Mouse (Mus musculus): Measurements from ENCODE around the gene Eef1g. TPM values are rescaled to one million over a fixed set of nuclear protein-coding genes. Genes with fewer than 3 reads are reported as not detected.
"Not testable (repeated sequence)": the region's sequence is repeated elsewhere in the genome, so short reads cannot be mapped to it uniquely, and the experiment has no call there.

The Eef1g gene
- polyA plus RNA-seq, 1 experiment from 2014 or later = 295 TPM

DNA sequence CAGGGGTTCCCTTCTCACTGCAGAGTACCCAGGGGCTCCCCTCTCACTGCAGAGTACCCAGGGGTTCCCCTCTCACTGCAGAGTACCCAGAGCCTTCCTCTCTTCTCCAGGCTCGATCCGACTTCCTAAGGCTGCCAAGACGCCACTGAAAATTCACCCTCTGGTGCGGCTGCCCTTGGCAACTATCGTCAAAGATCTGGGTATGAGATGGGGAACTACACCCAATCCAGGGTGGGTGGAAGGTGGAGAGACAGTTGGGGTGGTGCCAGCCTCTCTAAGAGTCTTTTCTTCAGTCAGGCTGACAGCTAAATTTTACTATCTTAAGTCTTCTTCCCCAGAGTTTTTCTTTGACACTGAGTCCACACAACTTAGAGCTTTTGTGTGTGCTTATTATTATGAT is 16.7 kb upstream of the Eef1g start:
- Histone ChIP-seq H3K36me3 (replicated peaks) (peaks cover 53% of the 10 kb centered on the region), H3K27ac (no peak overlapping the region), H3K4me3 (no peak overlapping the region), H3K4me2 (no peak overlapping the region), H3K27me3 (replicated peaks) (no peaks in the 10 kb centered on the region), H3K9me3 (no peaks in the 10 kb centered on the region), H3K4me1 (peaks cover 27% of the 10 kb centered on the region), H3K9ac (no peak overlapping the region)
- WGBS = 92% methylated on average over 5 of the region's 5 CpGs
- ATAC-seq (replicated peaks) = no peak

- WGBS = 74% methylated on average over 9 of the region's 9 CpGs
- Histone ChIP-seq H3K9ac (no peak overlapping the region), H3K4me1 (peaks cover 31% of the 10 kb centered on the region), H3K27me3 (replicated peaks) (no peaks in the 10 kb centered on the region), H3K4me2 (no peak overlapping the region), H3K4me3 (no peak overlapping the region), H3K27ac (peak overlapping the region; percentile 89), H3K36me3 (replicated peaks) (peaks cover 35% of the 10 kb centered on the region), H3K9me3 (no peaks in the 10 kb centered on the region)
- no peak for ATAC-seq (replicated peaks)
These were observed 14.6 kb upstream of the Eef1g start for GRCm38 (mm10) chr19:8952241-8952640.

- Histone ChIP-seq H3K27me3 (replicated peaks) (no peaks in the 10 kb centered on the region), H3K27ac (peak within 1 kb of the TSS; percentile 89), H3K9me3 (no peaks in the 10 kb centered on the region), H3K4me1 (peaks cover 31% of the 10 kb centered on the region), H3K36me3 (replicated peaks) (peaks cover 30% of the 10 kb centered on the region), H3K9ac (peak within 1 kb of the TSS; percentile 54), H3K4me2 (peak within 1 kb of the TSS; percentile 89), H3K4me3 (peak within 1 kb of the TSS; percentile 79)
- WGBS = 2% methylated on average over 46 of the region's 46 CpGs
- peak; percentile 95 for ATAC-seq (replicated peaks)
These were observed 13.5 kb upstream of the Eef1g start, which contains the start of gene Tut1 for GRCm38 (mm10) chr19:8953135-8954039. Tut1 (plus strand) TSS chr19:8953847.

DNA sequence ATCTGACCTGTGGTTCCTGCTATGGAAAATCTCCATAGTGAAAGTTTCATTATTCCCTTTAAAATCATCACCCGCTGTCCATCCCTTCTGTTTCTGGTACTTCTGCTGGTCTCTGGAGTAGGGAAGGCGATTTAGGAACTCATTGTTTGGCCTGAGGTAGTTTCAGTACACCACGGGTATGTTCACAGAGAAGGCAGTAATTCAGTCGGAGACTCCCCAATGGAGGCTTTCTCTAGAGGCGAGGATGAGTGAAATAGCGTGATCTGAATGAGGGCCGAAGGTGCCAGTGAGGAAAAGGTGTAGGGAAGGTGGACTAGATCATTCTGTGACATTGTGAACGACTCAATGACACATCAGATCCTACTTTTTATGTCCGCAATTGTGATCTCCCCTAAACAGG is 12.7 kb upstream of the Eef1g start:
- Histone ChIP-seq H3K36me3 (replicated peaks) (peaks cover 27% of the 10 kb centered on the region), H3K27me3 (replicated peaks) (no peaks in the 10 kb centered on the region), H3K4me2 (peak overlapping the region; percentile 89), H3K4me3 (peak overlapping the region; percentile 79), H3K9ac (peak overlapping the region; percentile 54), H3K4me1 (peaks cover 31% of the 10 kb centered on the region), H3K27ac (peak overlapping the region; percentile 89), H3K9me3 (no peaks in the 10 kb centered on the region)
- WGBS = 10% methylated on average over 9 of the region's 9 CpGs
- 0 out of 2 replicates have a peak, but pooled peaks have one; percentile 0 for ATAC-seq (replicated peaks)

DNA sequence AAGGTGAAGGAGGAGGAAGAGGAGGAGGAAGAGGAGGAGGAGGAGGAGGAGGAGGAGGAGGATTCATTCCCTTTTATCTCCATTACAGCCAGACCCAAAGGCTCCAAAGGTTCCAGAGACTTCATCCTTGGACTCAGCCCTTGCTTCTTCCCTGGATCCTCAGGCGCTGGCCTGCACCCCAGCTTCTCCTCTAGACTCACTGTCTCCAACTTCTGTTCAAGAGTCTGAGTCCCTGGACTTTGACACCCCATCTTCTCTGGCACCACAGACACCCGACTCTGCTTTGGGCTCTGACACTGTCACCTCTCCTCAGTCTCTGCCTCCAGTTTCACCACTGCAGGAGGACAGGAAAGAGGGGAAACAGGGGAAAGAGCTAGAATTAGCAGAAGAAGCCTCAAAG is 4.6 kb upstream of the Eef1g start:
- WGBS = 97% methylated on average over 2 of the region's 2 CpGs
- Histone ChIP-seq H3K36me3 (replicated peaks) (peaks cover 55% of the 10 kb centered on the region), H3K9ac (no peak overlapping the region)

DNA sequence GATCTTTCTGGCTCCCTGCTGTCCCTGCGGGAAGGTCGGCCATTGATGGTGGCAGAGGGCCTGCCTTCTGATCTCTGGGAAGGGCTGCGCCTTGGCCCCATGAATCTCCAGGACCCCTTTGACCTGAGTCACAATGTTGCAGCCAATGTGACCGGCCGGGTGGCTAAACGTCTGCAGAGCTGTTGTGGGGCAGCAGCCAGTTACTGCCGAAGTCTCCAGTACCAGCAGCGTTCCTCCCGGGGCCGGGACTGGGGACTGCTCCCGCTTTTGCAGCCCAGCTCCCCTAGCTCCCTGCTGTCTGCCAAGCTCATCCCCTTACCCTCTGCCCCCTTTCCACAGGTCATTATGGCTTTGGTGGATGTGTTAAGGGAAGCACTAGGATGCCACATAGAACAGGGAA is 1.8 kb upstream of the Eef1g start:
- no peak for ATAC-seq (replicated peaks)
- 82% methylated on average over 11 of the region's 11 CpGs for WGBS
- no peak overlapping the region for H3K9ac ChIP-seq
- H3K4me3 ChIP-seq = no peak overlapping the region
- H3K4me1 ChIP-seq = peaks cover 26% of the 10 kb centered on the region
- H3K36me3 ChIP-seq (replicated peaks) = peaks cover 43% of the 10 kb centered on the region
- no peak overlapping the region for H3K27ac ChIP-seq
- no peaks in the 10 kb centered on the region for H3K27me3 ChIP-seq (replicated peaks)
- no peaks in the 10 kb centered on the region for H3K9me3 ChIP-seq
- no peak overlapping the region for H3K4me2 ChIP-seq

More for the DNA sequence above, 4.6 kb upstream of the Eef1g start:
- no peak for ATAC-seq (replicated peaks)
- no peak overlapping the region for H3K4me3 ChIP-seq
- H3K27me3 ChIP-seq (replicated peaks) = no peaks in the 10 kb centered on the region
- peaks cover 10% of the 10 kb centered on the region for H3K4me1 ChIP-seq
- no peaks in the 10 kb centered on the region for H3K9me3 ChIP-seq
- no peak overlapping the region for H3K27ac ChIP-seq
- no peak overlapping the region for H3K4me2 ChIP-seq

DNA sequence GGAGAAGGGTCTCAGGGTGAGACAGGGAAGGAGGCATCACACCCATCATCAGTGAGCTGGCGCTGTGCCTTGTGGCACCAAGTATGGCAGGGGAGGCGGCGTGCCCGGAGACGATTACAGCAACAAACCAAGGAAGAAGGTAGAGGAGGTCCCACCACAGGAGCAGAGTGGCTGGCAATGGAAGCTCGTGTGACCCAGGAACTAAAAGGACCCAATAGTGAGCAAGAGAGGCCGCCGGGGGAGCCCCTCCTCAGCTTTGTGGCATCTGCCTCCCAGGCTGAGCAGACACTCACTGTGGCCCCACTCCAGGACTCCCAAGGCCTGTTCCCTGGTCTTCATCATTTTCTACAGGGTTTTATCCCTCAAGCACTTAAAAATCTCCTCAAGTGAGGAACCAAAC is 1.1 kb upstream of the Eef1g start:
- Histone ChIP-seq H3K9ac (no peak overlapping the region), H3K27me3 (replicated peaks) (no peaks in the 10 kb centered on the region), H3K4me1 (peaks cover 26% of the 10 kb centered on the region), H3K4me2 (peak overlapping the region; percentile 53), H3K9me3 (no peaks in the 10 kb centered on the region), H3K27ac (peak overlapping the region; percentile 77; the same call in 1 of the 2 replicates), H3K4me3 (peak overlapping the region; percentile 60), H3K36me3 (replicated peaks) (peaks cover 50% of the 10 kb centered on the region)
- ATAC-seq (replicated peaks) = no peak
- WGBS = 78% methylated on average over 8 of the region's 8 CpGs

DNA sequence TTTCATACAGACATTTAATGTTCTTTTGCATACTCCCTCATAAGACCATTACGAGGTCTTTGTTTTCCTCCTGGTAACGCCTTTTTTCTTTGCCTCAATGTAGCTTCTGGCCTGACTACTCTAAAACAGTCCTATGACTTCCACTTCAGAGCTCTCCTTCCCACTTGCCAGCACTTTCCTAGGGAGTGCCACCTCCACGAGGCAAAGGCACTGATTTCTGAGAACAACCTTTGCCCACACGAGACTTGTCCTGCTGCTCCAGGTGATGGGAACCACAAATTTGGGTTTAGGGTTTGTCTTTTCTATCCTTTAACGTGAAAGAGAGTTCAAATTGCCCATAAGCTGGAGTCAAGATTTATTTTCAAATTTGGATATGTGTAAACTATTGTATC is 647 bp upstream of the Eef1g start:
- WGBS = 46% methylated on average over 5 of the region's 5 CpGs
- H3K4me2 ChIP-seq = peak overlapping the region; percentile 53
- H3K9ac ChIP-seq = peak overlapping the region; percentile 28
- peaks cover 54% of the 10 kb centered on the region for H3K36me3 ChIP-seq (replicated peaks)
- H3K27me3 ChIP-seq (replicated peaks) = no peaks in the 10 kb centered on the region
- peaks cover 26% of the 10 kb centered on the region for H3K4me1 ChIP-seq
- no peak for ATAC-seq (replicated peaks)
- H3K4me3 ChIP-seq = peak overlapping the region; percentile 60
- H3K27ac ChIP-seq = peak overlapping the region; percentile 77
- H3K9me3 ChIP-seq = no peaks in the 10 kb centered on the region

- H3K36me3 ChIP-seq (replicated peaks) = peaks cover 62% of the 10 kb centered on the region
- peak; percentile 24 for ATAC-seq (replicated peaks)
These were observed 517 bp downstream of the Eef1g start for GRCm38 (mm10) chr19:8967373-8967743.

DNA sequence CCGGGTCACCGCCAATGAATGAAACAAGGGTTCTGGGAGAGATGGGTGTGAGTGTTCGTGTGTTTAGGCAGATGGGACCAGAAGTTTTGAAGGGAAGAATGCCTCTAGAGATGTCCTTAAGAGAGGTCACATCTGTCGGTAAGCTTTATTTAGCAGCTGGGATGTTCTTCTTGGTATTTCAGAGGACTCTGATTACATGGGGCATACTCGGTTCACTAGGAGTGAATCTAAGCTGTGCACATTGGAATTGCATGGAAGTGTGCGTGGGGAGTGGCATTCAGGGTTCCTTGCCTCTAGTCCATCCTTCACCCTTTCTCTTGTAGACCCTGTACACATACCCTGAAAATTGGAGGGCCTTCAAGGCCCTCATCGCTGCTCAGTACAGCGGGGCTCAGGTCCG is 1.1 kb downstream of the Eef1g start:
- H3K9me3 ChIP-seq = no peaks in the 10 kb centered on the region
- H3K36me3 ChIP-seq (replicated peaks) = peaks cover 64% of the 10 kb centered on the region

More at GRCm38 (mm10) chr19:8967373-8967743, 517 bp downstream of the Eef1g start:
- peaks cover 26% of the 10 kb centered on the region for H3K4me1 ChIP-seq
- peak overlapping the region; percentile 81 for H3K27ac ChIP-seq
- peak overlapping the region; percentile 54 for H3K9ac ChIP-seq
- no peaks in the 10 kb centered on the region for H3K9me3 ChIP-seq
- 0% methylated on average over 8 of the region's 8 CpGs for WGBS
- no peaks in the 10 kb centered on the region for H3K27me3 ChIP-seq (replicated peaks)
- peak overlapping the region; percentile 60 for H3K4me3 ChIP-seq
- H3K4me2 ChIP-seq = peak overlapping the region; percentile 65

GRCm38 (mm10) chr19:8972491-8972890 is 5.7 kb downstream of the Eef1g start:
- Histone ChIP-seq H3K36me3 (replicated peaks) (peaks cover 60% of the 10 kb centered on the region), H3K4me1 (peaks cover 16% of the 10 kb centered on the region)
- ATAC-seq (replicated peaks); H3K4me3 ChIP-seq; H3K27ac ChIP-seq; H3K27me3 ChIP-seq (replicated peaks); H3K4me2 ChIP-seq; H3K9ac ChIP-seq; H3K9me3 ChIP-seq: not testable (repeated sequence)
- WGBS = 90% methylated on average over 8 of the region's 8 CpGs

More for the DNA sequence above, 1.1 kb downstream of the Eef1g start:
- peak overlapping the region; percentile 65 for H3K4me2 ChIP-seq
- WGBS = 8% methylated on average over 9 of the region's 9 CpGs
- ATAC-seq (replicated peaks) = no peak
- H3K27ac ChIP-seq = peak overlapping the region; percentile 81; the same call in 1 of the 2 replicates
- H3K4me3 ChIP-seq = peak overlapping the region; percentile 60
- peaks cover 26% of the 10 kb centered on the region for H3K4me1 ChIP-seq
- peak overlapping the region; percentile 54 for H3K9ac ChIP-seq
- no peaks in the 10 kb centered on the region for H3K27me3 ChIP-seq (replicated peaks)

- Histone ChIP-seq H3K4me3 (no peak overlapping the region), H3K9ac (no peak overlapping the region), H3K4me2 (no peak overlapping the region), H3K27me3 (replicated peaks) (no peaks in the 10 kb centered on the region), H3K27ac (no peak overlapping the region), H3K9me3 (no peaks in the 10 kb centered on the region), H3K4me1 (no peaks in the 10 kb centered on the region), H3K36me3 (replicated peaks) (peaks cover 73% of the 10 kb centered on the region)
- no peak for ATAC-seq (replicated peaks)
- 89% methylated on average over 1 of the region's 1 CpGs for WGBS
These were observed 7.8 kb downstream of the Eef1g start for GRCm38 (mm10) chr19:8974638-8975037.
